Mouse (Mus musculus) heart, postnatal 0 days (tissue): ENCODE results near the gene Erp27. TPM values are rescaled to one million over a fixed set of nuclear protein-coding genes. Genes with fewer than 3 reads are reported as not detected.

Experiments used
- ATAC-seq: fragments of 200-750 bp; cut with Nextera tagmentation; 2 replicates; pipeline ENCODE4 v1.8.0; 2017; ENCODE audit warnings: low read depth, moderate number of reproducible peaks, moderate library complexity; ENCODE audit not compliant: insufficient read depth
- DNase-seq: peaks from one replicate; pipeline ENCODE4 v3.0.0-alpha.2; 2016; ENCODE audit warnings: low spot score
- H3K27ac ChIP-seq: fragments of 300-500 bp; sonication (generic); 2 replicates; pipeline ENCODE4 v1.5.1; 2014; ENCODE audit warnings: low read depth, mild to moderate bottlenecking
- H3K27me3 ChIP-seq: fragments of 300-500 bp; sonication (generic); 2 replicates; pipeline ENCODE4 v1.6.1; 2014; ENCODE audit warnings: low read length, mixed read lengths; ENCODE audit not compliant: control insufficient read depth, insufficient read depth
- H3K36me3 ChIP-seq: fragments of 300-500 bp; sonication (generic); replicated peaks from 2 replicates; pipeline ENCODE4 v1.6.1; 2014; ENCODE audit warnings: low read length, mixed read lengths; ENCODE audit not compliant: control insufficient read depth, insufficient read depth
- H3K4me1 ChIP-seq: fragments of 300-500 bp; sonication (generic); 2 replicates; pipeline ENCODE4 v1.6.1; 2014; ENCODE audit warnings: antibody characterized with exemption; ENCODE audit not compliant: control insufficient read depth, insufficient read depth
- H3K4me2 ChIP-seq: fragments of 300-500 bp; sonication (generic); 2 replicates; pipeline ENCODE4 v1.6.1; 2014; ENCODE audit warnings: low read depth, mild to moderate bottlenecking, low read length, moderate library complexity
- H3K4me3 ChIP-seq: fragments of 300-500 bp; sonication (generic); 2 replicates; pipeline ENCODE4 v1.5.1; 2014; ENCODE audit warnings: low read depth, low read length
- H3K9ac ChIP-seq: fragments of 300-500 bp; sonication (generic); replicated peaks from 2 replicates; pipeline ENCODE4 v1.6.1; 2014; ENCODE audit warnings: low read depth, low read length, mixed read lengths
- H3K9me3 ChIP-seq: fragments of 300-500 bp; sonication (generic); replicated peaks from 2 replicates; pipeline ENCODE4 v1.6.1; 2016; ENCODE audit warnings: low read length; ENCODE audit not compliant: control insufficient read depth
- CTCF ChIP-seq: IDR thresholded peaks from 2 replicates; pipeline ENCODE4 v1.5.1; 2016; ENCODE audit warnings: antibody characterized with exemption, control low read depth, low read depth
- EP300 ChIP-seq: IDR thresholded peaks from 2 replicates; pipeline ENCODE4 v1.6.1; 2016; ENCODE audit warnings: antibody characterized with exemption, low read depth
- WGBS: fragments of 180-500 bp; shearing (Covaris S2); extraction: QIAGEN DNeasy Blood & Tissue Kit; methylation state at CpG from one replicate; pipeline ENCODE4 v1.1.7; 2014; 5-methylcytosine and 5-hydroxymethylcytosine counted together
- polyA plus RNA-seq: library from polyadenylated mRNA; unstranded; fragments of >200 nt; fragmentation: Nextera tagmentation; extraction: Ambion mirVana; gene quantifications from 2 replicates; pipeline ENCODE4 v1.2.1, GENCODE M21; 2015
- total RNA-seq: library from RNA; depleted of rRNA; stranded (reverse); fragments of >200 nt; gene quantifications from 2 replicates; pipeline ENCODE4 v1.2.3, GENCODE M21; 2014; ENCODE audit warnings: low replicate concordance

The Erp27 gene
- total and polyA plus RNA-seq, 2 experiments from 2014 or later, result 0.83 TPM; not detected in 1

DNA sequence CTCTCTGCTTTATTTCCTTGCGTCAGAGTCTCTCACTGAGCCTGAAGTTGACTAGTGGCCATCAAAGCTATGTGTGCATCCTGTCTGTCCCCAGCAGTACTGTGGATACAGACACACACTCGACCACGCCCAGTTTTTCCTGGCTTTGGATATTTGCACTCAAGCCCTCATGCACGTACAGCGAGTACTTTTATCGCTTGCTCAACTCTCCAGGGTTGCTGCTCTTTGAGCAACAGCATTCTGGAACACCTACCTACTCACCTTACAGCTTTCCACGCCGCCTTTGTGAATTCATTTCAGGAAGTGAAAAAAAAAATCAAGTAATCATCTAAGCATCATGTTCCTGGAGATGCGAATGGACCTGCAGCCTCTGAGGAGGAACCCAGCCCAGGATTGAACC lies 30.9 kb upstream of the Erp27 start:
- H3K9ac ChIP-seq, result no peak overlapping the region
- H3K4me2 ChIP-seq, result no peak overlapping the region
- H3K9me3 ChIP-seq, result no peaks in the 10 kb centered on the region
- H3K27me3 ChIP-seq, result no peaks in the 10 kb centered on the region
- no peaks in the 10 kb centered on the region for H3K36me3 ChIP-seq
- TF ChIP-seq CTCF (no peak), EP300 (no peak)
- H3K4me3 ChIP-seq, result no peak overlapping the region
- H3K4me1 ChIP-seq, result no peaks in the 10 kb centered on the region
- no peak for ATAC-seq
- no peak for DNase-seq
- no peak overlapping the region for H3K27ac ChIP-seq
- WGBS, result 81% methylated on average over 9 of the region's 9 CpGs

DNA sequence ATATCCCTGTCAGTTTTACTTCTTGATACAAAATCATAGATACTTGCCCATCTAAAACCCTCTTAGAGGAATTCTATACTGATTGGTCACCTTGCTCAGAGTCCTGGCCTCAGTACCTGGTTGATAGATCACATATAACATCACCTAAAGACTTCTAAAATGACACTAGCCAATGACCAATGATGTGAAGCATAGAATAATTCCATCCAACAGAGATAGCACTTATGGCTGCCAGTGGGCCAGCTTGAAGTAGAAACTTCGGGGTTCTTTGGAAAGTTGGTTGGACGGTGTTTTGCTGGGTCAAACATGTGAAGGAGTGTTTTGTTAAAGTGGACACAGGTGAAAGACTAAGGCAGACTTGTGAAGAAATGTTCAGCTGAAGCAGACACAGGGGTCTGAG lies 28.2 kb upstream of the Erp27 start:
- Histone ChIP-seq H3K36me3 (no peaks in the 10 kb centered on the region), H3K4me3 (no peak overlapping the region), H3K27ac (no peak overlapping the region), H3K4me1 (no peaks in the 10 kb centered on the region), H3K27me3 (no peaks in the 10 kb centered on the region), H3K4me2 (no peak overlapping the region), H3K9me3 (no peaks in the 10 kb centered on the region), H3K9ac (no peak overlapping the region)
- WGBS, result 88% methylated on average over 2 of the region's 2 CpGs
- no peak for ATAC-seq
- TF ChIP-seq CTCF, result no peak
- no peak for TF ChIP-seq EP300
- DNase-seq, result no peak

DNA sequence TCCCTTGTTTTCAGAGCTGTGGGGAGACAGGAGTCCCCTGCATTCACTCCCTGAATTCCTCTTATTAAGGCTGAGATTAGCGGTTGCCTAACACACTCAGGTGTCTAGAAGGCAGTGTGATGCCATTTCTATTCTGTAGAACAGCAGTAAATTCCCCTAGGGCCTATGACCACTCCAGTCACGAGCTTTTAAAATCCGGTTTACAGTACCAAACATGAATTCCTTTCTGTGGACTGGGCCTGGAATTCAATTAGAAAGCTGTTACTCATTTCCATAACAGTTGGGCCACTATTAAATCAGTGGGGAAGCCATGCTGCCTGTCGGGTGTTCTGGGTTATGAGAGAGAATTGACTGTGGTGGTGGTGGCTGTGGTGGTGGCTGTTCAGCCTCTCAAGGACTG lies 25.7 kb upstream of the Erp27 start:
- Histone ChIP-seq H3K9ac (no peak overlapping the region), H3K4me3 (no peak overlapping the region), H3K4me1 (no peaks in the 10 kb centered on the region), H3K36me3 (no peaks in the 10 kb centered on the region), H3K27ac (no peak overlapping the region), H3K4me2 (no peak overlapping the region), H3K27me3 (no peaks in the 10 kb centered on the region), H3K9me3 (no peaks in the 10 kb centered on the region)
- DNase-seq (no peak), ATAC-seq (no peak)
- WGBS, result 74% methylated on average over 4 of the region's 4 CpGs
- TF ChIP-seq EP300, result no peak
- no peak for TF ChIP-seq CTCF

DNA sequence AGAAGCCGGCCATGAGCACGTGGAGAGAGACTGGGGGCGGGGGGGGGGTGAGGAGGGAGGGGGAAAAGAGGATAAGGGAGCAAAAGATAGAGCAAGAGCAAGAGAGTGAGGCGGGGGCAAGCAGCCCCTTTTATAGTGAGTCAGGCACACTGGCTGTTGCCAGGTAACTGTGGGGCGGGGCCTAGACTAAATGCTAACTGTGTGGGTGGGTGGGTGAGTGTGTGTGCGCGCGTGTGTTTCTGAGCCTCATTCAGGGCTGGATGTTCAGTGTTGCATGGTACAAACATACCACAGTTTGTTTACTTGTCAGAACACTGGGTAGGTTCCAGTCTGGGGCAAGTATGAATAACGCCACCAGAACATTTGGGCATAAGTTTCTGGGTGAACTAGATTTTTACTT lies 25.0 kb upstream of the Erp27 start:
- Histone ChIP-seq H3K4me3 (no peak overlapping the region), H3K9me3 (no peaks in the 10 kb centered on the region), H3K9ac (no peak overlapping the region), H3K4me1 (peaks cover under 1% of the 10 kb centered on the region), H3K27me3 (no peaks in the 10 kb centered on the region), H3K36me3 (no peaks in the 10 kb centered on the region), H3K4me2 (no peak overlapping the region), H3K27ac (no peak overlapping the region)
- WGBS, result 48% methylated on average over 9 of the region's 9 CpGs
- no peak for ATAC-seq
- TF ChIP-seq EP300, result no peak
- no peak for DNase-seq

DNA sequence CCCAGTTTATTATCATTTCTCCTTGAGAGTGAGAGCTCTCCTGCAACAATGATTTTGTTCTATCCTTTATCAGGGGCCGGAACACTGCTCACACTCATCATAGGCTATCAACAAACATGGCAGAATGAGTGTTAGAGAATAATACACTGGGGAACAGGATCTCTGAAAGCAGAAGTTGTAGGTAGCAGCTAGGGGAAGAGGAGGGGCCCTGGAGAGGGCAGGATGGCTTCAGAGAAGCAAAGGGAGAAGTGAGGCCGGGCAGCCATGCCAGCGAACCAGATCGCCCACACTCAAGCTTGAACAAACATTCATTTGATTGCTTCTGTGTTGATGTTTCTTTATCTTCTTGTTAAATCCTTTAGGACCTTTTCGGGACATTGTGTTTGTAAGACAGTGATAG lies 24.3 kb upstream of the Erp27 start:
- H3K4me3 ChIP-seq, result no peak overlapping the region
- H3K9me3 ChIP-seq, result no peaks in the 10 kb centered on the region
- DNase-seq (no peak), ATAC-seq (no peak)
- no peak overlapping the region for H3K27ac ChIP-seq
- no peaks in the 10 kb centered on the region for H3K27me3 ChIP-seq
- 75% methylated on average over 5 of the region's 5 CpGs for WGBS
- no peak overlapping the region for H3K9ac ChIP-seq
- peaks cover 8% of the 10 kb centered on the region for H3K4me1 ChIP-seq
- no peaks in the 10 kb centered on the region for H3K36me3 ChIP-seq
- TF ChIP-seq EP300, result no peak
- no peak for TF ChIP-seq CTCF
- no peak overlapping the region for H3K4me2 ChIP-seq

DNA sequence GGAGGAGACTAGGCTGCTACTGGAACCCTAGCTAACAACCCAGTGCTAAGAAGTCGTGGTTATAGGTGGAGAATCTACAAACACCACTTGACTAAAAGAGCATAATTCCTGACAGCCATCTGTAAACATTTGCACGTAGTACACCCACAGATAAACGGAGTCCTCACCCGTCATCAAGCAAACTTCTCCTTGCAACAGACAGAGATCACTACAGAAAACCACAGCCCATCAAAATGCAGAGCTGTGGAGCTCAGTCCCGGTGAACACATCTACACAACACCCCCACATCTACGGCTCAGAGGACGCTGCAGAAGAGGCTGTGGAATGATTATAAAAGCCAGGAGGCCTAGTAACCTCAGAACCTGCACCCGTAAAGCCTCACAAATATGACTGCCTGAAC lies 22.5 kb upstream of the Erp27 start:
- Histone ChIP-seq H3K36me3 (no peaks in the 10 kb centered on the region), H3K4me3 (no peak overlapping the region), H3K9ac (no peak overlapping the region), H3K4me1 (peaks cover 12% of the 10 kb centered on the region), H3K9me3 (no peaks in the 10 kb centered on the region), H3K27ac (no peak overlapping the region), H3K4me2 (no peak overlapping the region), H3K27me3 (no peaks in the 10 kb centered on the region)
- TF ChIP-seq EP300, result no peak
- no peak for TF ChIP-seq CTCF
- ATAC-seq (no peak), DNase-seq (no peak)
- WGBS, result 75% methylated on average over 8 of the region's 8 CpGs
